Mouse (Mus musculus) lung, postnatal 36 days (tissue): Measurements from ENCODE around the gene Gpx3.
"Not testable (repeated sequence)": the region's sequence is repeated elsewhere in the genome, so short reads cannot be mapped to it uniquely, and the experiment has no call there.

Experiments
- DNase-seq: peaks from one replicate; pipeline ENCODE4 v3.0.0; 2022; ENCODE audit warnings: mixed read lengths

Gpx3 gene

GRCm38 (mm10) chr11:54949717-54950116 lies 47.5 kb downstream of the Gpx3 start:
- no peak for DNase-seq

DNA sequence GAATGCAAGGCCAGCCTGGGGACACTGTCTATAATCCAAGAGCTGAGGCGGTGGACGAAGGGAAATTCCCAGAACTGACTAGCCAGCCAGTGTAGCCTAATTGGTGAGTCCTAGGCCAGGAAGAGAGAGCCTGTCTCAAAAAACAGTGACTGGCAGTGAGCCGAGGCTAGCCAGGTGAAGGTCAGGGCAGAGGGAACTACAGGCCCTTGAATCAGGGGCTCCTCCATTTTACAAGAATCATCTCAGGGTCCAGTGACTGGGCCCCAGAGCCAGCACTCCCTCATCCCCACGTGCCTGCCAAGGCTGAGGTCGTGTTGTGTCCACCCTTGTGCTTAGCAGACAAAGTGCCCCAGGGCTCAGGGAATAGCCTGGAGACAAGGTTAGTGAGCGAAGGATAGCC lies 48.4 kb downstream of the Gpx3 start:
- DNase-seq = no peak

DNA sequence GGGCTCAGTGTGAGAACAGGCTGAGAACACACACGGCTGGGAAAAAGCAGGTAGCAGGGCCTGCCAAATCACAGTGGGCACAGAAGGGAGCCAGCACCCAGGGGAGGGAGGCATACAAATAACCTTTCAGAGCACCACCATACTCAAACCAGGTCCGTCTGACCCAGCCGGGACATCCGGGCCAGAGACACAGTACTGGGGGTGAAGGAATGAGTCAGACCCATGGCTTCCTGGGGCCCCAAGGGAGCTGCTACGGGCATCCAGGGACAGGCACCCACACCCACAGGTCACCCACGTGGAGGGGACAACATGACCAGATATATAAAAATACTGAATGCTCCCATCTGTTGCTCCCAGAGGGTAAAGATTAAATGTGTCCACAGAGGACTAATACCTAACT lies 50.4 kb downstream of the Gpx3 start:
- no peak for DNase-seq

- peak; percentile 52 for DNase-seq
Measured at GRCm38 (mm10) chr11:54953993-54954446, 51.8 kb downstream of the Gpx3 start.

DNA sequence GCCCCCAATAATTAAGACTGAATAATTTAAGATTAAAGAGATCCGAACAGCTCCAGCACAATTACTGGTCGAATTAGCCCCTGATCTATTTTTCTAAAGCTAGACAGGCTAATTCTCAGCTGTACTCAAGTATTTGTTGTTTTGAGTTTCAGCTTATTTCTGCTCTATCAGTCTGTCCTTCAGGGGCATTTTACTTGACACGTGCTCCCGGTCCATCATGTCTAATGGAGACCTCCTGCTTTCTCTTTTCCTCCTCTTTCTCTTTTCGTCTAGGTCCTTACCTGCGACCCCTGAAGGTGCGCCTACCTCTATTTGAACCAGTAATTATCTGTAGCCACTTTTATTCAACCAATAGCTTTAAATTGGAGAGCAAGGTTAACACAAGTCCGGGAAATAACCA lies 52.5 kb downstream of the Gpx3 start:
- DNase-seq = no peak

GRCm38 (mm10) chr11:54955400-54955734 lies 53.1 kb downstream of the Gpx3 start:
- not testable (repeated sequence) for DNase-seq

DNA sequence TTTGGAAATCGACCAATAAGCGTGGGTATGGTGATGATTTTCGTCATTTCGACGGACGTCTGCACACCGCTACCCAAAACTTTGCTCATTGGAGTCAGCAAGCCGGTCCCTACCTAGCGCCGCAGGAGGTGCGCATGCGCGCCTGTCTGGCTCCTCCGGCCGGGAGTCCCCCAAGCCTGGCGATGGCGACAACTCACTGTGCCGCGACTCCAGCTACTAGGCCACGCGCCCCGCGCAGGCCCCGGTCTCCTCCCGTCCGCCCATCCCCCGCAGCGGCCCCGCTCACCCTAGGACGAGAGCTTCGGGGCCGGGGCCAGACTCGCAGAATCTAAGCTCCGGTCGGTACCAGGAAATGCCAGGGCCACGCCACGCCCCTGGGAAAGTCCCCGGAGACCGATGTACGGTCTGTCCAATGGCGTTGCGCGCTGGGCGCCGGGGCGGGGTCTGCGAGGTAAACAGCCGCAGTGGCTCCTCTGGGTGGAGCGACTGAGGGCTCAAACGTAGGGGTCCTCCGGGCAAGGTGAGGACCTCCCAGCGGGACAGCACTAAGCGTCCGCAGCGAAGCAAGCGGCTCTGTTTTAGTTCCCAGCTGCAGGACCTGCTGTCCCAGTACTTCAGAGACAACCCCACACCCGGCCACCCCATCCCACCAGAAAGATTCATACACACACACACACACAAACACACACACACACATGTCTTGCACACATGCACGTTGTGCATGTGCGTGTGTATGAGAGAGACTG lies 53.7 kb downstream of the Gpx3 start:
- peak; percentile 100 for DNase-seq

DNA sequence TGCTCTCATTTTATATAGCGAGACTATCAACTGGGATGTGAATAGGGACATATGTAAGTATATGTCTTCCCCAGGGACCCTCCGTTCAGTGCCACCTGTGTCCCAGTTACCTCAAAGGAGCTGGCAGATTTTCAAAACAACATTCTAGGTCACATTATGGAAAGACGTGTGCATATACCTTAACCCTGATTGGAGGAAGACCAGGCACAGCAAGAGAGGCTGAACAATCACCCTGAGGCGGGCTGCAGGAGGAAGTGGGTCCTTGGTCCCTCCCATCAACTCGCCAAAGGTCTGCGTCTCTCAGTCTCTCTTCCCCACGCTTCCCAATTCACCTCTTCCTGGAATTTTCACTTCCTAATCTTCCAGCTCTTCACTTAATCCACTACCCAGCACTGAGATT lies 54.7 kb downstream of the Gpx3 start:
- DNase-seq = peak; percentile 24

DNA sequence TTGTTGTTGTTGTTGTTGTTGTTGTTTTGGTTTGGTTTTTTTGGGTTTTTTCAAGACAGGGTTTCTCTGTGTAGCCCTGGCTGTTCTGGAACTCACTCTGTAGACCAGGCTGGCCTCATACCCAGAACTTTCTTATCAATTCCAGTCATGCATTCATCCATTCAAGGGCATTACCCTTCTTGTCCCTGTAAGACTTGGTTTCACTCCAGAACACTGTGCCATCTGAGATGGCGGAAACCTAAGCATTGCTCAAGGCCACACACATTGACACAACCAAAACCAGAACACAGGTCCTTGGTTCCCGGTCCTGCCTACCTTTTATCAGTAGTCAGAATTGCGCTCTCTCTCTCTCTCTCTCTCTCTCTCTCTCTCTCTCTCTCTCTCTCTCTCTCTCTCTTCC lies 55.5 kb downstream of the Gpx3 start:
- not testable (repeated sequence) for DNase-seq

GRCm38 (mm10) chr11:54958571-54959073 lies 56.4 kb downstream of the Gpx3 start:
- DNase-seq = peak; percentile 69
